Mouse (Mus musculus): Measurements from ENCODE around the gene Adamtsl1. TPM values are rescaled to one million over a fixed set of nuclear protein-coding genes. Genes with fewer than 3 reads are reported as not detected.

Adamtsl1 gene
- total and polyA plus RNA-seq, 2 experiments from 2014 or later, result 4.2 to 12.6 TPM

DNA sequence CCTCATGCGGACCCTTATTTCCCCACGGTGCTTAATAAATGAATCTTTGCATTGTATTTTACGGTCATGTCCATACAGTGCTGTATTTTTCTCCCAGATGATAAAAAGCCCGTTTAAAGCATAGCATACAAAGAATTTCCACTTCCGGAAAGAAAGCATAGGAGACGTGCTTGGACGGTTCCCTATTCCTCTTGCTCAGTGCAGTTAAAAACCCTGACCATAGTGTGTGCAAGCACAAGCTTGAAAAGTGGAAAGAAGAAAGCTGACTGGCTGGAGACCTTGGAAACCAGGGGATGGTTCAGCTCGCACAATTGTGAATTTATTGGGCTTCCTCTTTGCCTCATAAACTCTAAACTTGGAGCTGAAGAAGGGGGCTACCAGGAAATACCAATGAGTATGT lies 855.1 kb downstream of the Adamtsl1 start:
- no peak overlapping the region for H3K4me3 ChIP-seq (ENCODE audit: low read depth, low read length)
- no peaks in the 10 kb centered on the region for H3K36me3 ChIP-seq (ENCODE audit: insufficient read depth)
- WGBS, result 70% methylated on average over 8 of the region's 8 CpGs
- no peak overlapping the region for H3K9ac ChIP-seq
- no peak overlapping the region for H3K4me2 ChIP-seq (ENCODE audit: low read depth)
- ATAC-seq (no peak), DNase-seq (no peak)
- no peaks in the 10 kb centered on the region for H3K4me1 ChIP-seq (ENCODE audit: insufficient read depth)
- H3K9me3 ChIP-seq (ENCODE audit: low read length), result no peaks in the 10 kb centered on the region
- TF ChIP-seq CTCF (IDR thresholded peaks at IDR 0.05; ENCODE audit: low read depth), result no peak
- H3K27me3 ChIP-seq (ENCODE audit: insufficient read depth, low read length), result no peaks in the 10 kb centered on the region
- no peak overlapping the region for H3K27ac ChIP-seq (ENCODE audit: low read depth, low read length)

DNA sequence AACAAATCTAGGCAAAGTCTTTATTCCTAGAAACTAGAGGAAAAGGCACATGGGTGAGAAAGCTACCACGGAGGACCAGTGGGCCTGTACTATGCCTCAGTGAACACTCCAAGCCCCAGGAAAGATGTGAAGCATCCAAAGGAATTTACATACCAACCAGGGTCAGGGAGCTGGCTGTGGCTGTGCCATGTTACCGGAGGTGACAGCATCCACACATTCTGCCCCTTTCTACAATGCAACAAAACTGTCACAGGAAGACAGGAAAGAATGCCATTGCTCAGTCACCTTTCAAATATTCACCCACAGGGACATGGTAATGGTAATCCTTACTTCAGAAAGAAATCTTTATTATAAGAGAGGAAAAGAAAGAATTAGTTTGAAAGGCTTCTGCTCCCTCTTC lies 859.2 kb downstream of the Adamtsl1 start:
- Histone ChIP-seq H3K4me1 (ENCODE audit: insufficient read depth) (no peaks in the 10 kb centered on the region), H3K9me3 (ENCODE audit: low read length) (no peaks in the 10 kb centered on the region), H3K36me3 (ENCODE audit: insufficient read depth) (no peaks in the 10 kb centered on the region), H3K4me3 (ENCODE audit: low read depth, low read length) (no peak overlapping the region), H3K9ac (no peak overlapping the region), H3K27ac (ENCODE audit: low read depth, low read length) (no peak overlapping the region), H3K4me2 (ENCODE audit: low read depth) (no peak overlapping the region), H3K27me3 (ENCODE audit: insufficient read depth, low read length) (no peaks in the 10 kb centered on the region)
- DNase-seq (no peak), ATAC-seq (no peak)
- WGBS, result 57% methylated on average over 2 of the region's 2 CpGs
- no peak for TF ChIP-seq CTCF (IDR thresholded peaks at IDR 0.05; ENCODE audit: low read depth)

DNA sequence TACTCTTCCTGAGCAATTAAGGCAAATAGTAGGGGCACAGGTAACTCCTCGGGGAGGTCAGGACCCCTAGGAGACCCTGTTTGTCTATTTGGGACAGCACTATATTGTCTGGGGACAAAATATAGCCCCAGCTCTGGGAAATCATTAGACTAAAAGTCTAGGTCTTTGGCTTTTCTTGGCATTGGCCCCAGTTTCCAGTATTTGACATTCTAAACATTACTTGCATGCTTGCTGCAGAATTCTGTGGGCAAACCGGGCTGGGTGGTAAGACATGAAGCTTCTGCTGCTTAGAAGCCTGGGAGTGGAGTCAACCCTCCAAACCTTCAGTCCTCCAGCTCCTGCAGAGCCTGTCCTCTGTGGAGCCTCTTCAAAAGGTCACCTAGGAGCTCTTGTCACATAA lies 869.2 kb downstream of the Adamtsl1 start:
- no peaks in the 10 kb centered on the region for H3K36me3 ChIP-seq (ENCODE audit: insufficient read depth)
- no peak overlapping the region for H3K27ac ChIP-seq (ENCODE audit: low read depth, low read length)
- no peak overlapping the region for H3K4me2 ChIP-seq (ENCODE audit: low read depth)
- no peaks in the 10 kb centered on the region for H3K9me3 ChIP-seq (ENCODE audit: low read length)
- ATAC-seq (no peak), DNase-seq (no peak)
- WGBS, result 63% methylated on average over 2 of the region's 2 CpGs
- H3K4me3 ChIP-seq (ENCODE audit: low read depth, low read length), result no peak overlapping the region
- H3K27me3 ChIP-seq (ENCODE audit: insufficient read depth, low read length), result no peaks in the 10 kb centered on the region
- no peak overlapping the region for H3K9ac ChIP-seq
- no peaks in the 10 kb centered on the region for H3K4me1 ChIP-seq (ENCODE audit: insufficient read depth)
- no peak for TF ChIP-seq CTCF (IDR thresholded peaks at IDR 0.05; ENCODE audit: low read depth)

DNA sequence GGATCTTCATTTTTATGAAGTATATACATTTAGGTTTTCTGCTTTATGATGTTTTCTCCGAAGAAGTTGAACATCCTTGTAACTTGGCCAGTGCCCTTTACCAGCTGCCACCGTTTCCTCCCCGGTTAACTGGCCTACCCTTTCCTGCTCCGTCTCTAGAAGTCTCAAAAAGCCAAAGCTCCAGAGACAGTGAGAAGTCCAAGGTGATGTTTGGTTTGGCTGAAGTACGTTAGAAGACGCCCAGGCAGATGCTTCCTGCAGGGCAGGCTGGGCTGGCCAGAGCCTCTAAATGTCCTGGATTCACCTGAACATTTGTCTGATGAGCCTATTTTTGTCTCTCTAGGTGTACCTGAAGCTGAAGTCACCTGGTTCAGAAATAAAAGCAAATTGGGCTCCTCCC lies 871.1 kb downstream of the Adamtsl1 start:
- Histone ChIP-seq H3K27ac (ENCODE audit: low read depth, low read length) (no peak overlapping the region), H3K4me2 (ENCODE audit: low read depth) (no peak overlapping the region), H3K9me3 (ENCODE audit: low read length) (no peaks in the 10 kb centered on the region), H3K4me1 (ENCODE audit: insufficient read depth) (no peaks in the 10 kb centered on the region), H3K27me3 (ENCODE audit: insufficient read depth, low read length) (no peaks in the 10 kb centered on the region), H3K4me3 (ENCODE audit: low read depth, low read length) (no peak overlapping the region), H3K9ac (no peak overlapping the region), H3K36me3 (ENCODE audit: insufficient read depth) (no peaks in the 10 kb centered on the region)
- ATAC-seq (no peak), DNase-seq (no peak)
- TF ChIP-seq CTCF (IDR thresholded peaks at IDR 0.05; ENCODE audit: low read depth), result no peak
- WGBS, result 92% methylated on average over 6 of the region's 6 CpGs

DNA sequence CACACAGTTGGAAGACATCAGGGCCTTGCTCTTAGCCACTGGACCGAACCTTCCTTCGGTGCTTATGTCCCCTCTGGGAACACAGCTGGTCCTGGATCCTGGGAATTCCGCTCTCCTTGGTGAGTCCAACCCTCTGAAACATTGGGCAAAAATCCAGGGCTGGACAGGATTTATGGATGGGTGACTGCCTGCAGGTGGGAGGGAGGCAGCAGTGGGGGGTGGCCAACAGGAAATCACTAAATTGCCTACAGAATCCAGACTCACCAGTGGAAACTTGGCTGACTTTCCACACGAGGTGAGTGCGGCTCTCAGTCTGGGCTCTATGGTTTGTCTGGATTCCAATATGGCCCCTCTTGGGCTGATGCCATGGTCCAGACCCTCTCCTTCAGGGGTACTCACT lies 874.5 kb downstream of the Adamtsl1 start:
- H3K9ac ChIP-seq, result no peak overlapping the region
- H3K4me1 ChIP-seq (ENCODE audit: insufficient read depth), result no peaks in the 10 kb centered on the region
- H3K36me3 ChIP-seq (ENCODE audit: insufficient read depth), result no peaks in the 10 kb centered on the region
- no peak for ATAC-seq
- no peak overlapping the region for H3K4me3 ChIP-seq (ENCODE audit: low read depth, low read length)
- H3K9me3 ChIP-seq (ENCODE audit: low read length), result no peaks in the 10 kb centered on the region
- WGBS, result 91% methylated on average over 5 of the region's 5 CpGs
- TF ChIP-seq CTCF (IDR thresholded peaks at IDR 0.05; ENCODE audit: low read depth), result no peak
- H3K27ac ChIP-seq (ENCODE audit: low read depth, low read length), result no peak overlapping the region
- H3K27me3 ChIP-seq (ENCODE audit: insufficient read depth, low read length), result no peaks in the 10 kb centered on the region
- no peak overlapping the region for H3K4me2 ChIP-seq (ENCODE audit: low read depth)
- DNase-seq, result no peak

DNA sequence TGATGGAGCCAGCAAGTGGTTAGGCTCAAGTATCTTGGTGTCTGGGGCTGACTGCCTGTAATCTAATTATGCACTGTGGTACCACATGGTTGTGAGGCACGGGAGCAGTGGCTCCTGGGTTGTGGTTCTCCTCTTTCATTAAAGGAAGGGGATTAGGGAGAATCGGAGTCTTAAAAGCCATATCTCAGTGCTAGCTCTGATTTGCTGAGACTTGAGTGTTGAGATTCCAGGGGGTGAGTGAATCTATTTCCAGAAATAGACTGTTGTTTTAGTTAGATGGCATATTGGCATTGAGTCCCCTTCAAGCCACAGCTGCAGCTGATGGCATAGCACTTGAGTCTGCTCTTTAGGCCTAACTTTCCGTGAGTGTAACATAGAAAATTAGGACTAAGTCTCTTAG lies 877.2 kb downstream of the Adamtsl1 start:
- TF ChIP-seq CTCF (IDR thresholded peaks at IDR 0.05; ENCODE audit: low read depth), result no peak
- H3K4me1 ChIP-seq (ENCODE audit: insufficient read depth), result no peaks in the 10 kb centered on the region
- no peak overlapping the region for H3K27ac ChIP-seq (ENCODE audit: low read depth, low read length)
- no peak for ATAC-seq
- no peaks in the 10 kb centered on the region for H3K9me3 ChIP-seq (ENCODE audit: low read length)
- H3K9ac ChIP-seq, result no peak overlapping the region
- no peak overlapping the region for H3K4me2 ChIP-seq (ENCODE audit: low read depth)
- H3K36me3 ChIP-seq (ENCODE audit: insufficient read depth), result no peaks in the 10 kb centered on the region
- DNase-seq, result no peak
- H3K4me3 ChIP-seq (ENCODE audit: low read depth, low read length), result no peak overlapping the region
- WGBS, result 61% methylated on average over 3 of the region's 3 CpGs
- no peaks in the 10 kb centered on the region for H3K27me3 ChIP-seq (ENCODE audit: insufficient read depth, low read length)

DNA sequence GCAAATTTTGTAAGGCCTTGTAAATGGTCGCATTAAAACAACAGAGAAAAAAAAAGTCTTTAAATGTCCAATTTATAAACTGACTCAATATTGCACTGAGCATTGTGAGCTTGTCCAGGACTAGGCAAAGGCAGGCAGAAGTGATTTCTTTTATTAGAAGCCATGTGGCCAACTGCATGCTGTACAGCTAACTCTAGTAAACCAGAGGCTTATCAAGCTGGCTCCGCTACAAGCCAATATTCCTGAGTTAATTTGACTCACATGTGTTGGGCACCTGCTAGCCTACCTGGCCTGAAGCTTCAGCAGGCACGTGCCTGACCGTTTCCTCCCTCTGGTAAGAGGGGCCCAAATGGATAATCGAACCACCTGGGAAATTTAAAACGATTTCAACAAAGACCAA lies 881.7 kb downstream of the Adamtsl1 start:
- no peaks in the 10 kb centered on the region for H3K9me3 ChIP-seq (ENCODE audit: low read length)
- H3K27me3 ChIP-seq (ENCODE audit: insufficient read depth, low read length), result no peaks in the 10 kb centered on the region
- no peak for TF ChIP-seq CTCF (IDR thresholded peaks at IDR 0.05; ENCODE audit: low read depth)
- ATAC-seq (no peak), DNase-seq (no peak)
- H3K27ac ChIP-seq (ENCODE audit: low read depth, low read length), result no peak overlapping the region
- no peak overlapping the region for H3K9ac ChIP-seq
- 84% methylated on average over 6 of the region's 6 CpGs for WGBS
- H3K4me2 ChIP-seq (ENCODE audit: low read depth), result no peak overlapping the region
- no peaks in the 10 kb centered on the region for H3K4me1 ChIP-seq (ENCODE audit: insufficient read depth)
- no peak overlapping the region for H3K4me3 ChIP-seq (ENCODE audit: low read depth, low read length)
- no peaks in the 10 kb centered on the region for H3K36me3 ChIP-seq (ENCODE audit: insufficient read depth)

Measured in forebrain, postnatal 0 days (tissue).